Mouse (Mus musculus): ENCODE measurements at regions not wholly inside any gene's neighbourhood (a gene's known extent, or its start where the extent isn't known, plus 50 kb on each side); places are given as distances from the start of the nearest gene placed in this dataset.

GRCm38 (mm10) chr10:9173509-9173908 lies 287.6 kb upstream of the Sash1 start:
- DNase-seq (ENCODE audit: extremely low read depth, low read depth, low spot score), result no peak
- no peak overlapping the region for H3K4me3 ChIP-seq (ENCODE audit: insufficient read depth, low read depth, low read length)
- WGBS, result 88% methylated on average over 2 of the region's 2 CpGs

GRCm38 (mm10) chr10:9168725-9169124 lies 282.9 kb upstream of the Sash1 start:
- no peaks in the 10 kb centered on the region for H3K4me1 ChIP-seq (ENCODE audit: control insufficient read depth, insufficient read depth, low read length)
- no peak overlapping the region for H3K9ac ChIP-seq (ENCODE audit: low read depth, low read length)
- DNase-seq (ENCODE audit: extremely low read depth, low read depth, low spot score), result no peak
- no peak overlapping the region for H3K27ac ChIP-seq (replicated peaks; ENCODE audit: insufficient read depth, low read depth, low read length)
- no peak overlapping the region for H3K4me3 ChIP-seq (ENCODE audit: insufficient read depth, low read depth, low read length)
- H3K36me3 ChIP-seq (ENCODE audit: control insufficient read depth, insufficient read depth, low read length), result no peaks in the 10 kb centered on the region
- H3K27me3 ChIP-seq (ENCODE audit: control insufficient read depth, insufficient read depth, low read length), result no peaks in the 10 kb centered on the region
- WGBS, result 92% methylated on average over 7 of the region's 7 CpGs
- H3K79me2 ChIP-seq (ENCODE audit: control insufficient read depth, insufficient read depth, low read length), result no peaks in the 10 kb centered on the region
- TF ChIP-seq CTCF (IDR thresholded peaks at IDR 0.05; ENCODE audit: low read depth, low read length), result no peak
- no peak for TF ChIP-seq POLR2A (IDR thresholded peaks at IDR 0.05; ENCODE audit: extremely low read depth, insufficient read depth, low read length)

More at GRCm38 (mm10) chr10:9173509-9173908, 287.6 kb upstream of the Sash1 start:
- Histone ChIP-seq H3K27ac (replicated peaks; ENCODE audit: insufficient read depth, low read depth, low read length) (no peak overlapping the region), H3K9ac (ENCODE audit: low read depth, low read length) (no peak overlapping the region), H3K27me3 (ENCODE audit: control insufficient read depth, insufficient read depth, low read length) (no peaks in the 10 kb centered on the region), H3K36me3 (ENCODE audit: control insufficient read depth, insufficient read depth, low read length) (no peaks in the 10 kb centered on the region), H3K4me1 (ENCODE audit: control insufficient read depth, insufficient read depth, low read length) (no peaks in the 10 kb centered on the region), H3K79me2 (ENCODE audit: control insufficient read depth, insufficient read depth, low read length) (no peaks in the 10 kb centered on the region)
- TF ChIP-seq POLR2A (IDR thresholded peaks at IDR 0.05; ENCODE audit: extremely low read depth, insufficient read depth, low read length) (no peak), CTCF (IDR thresholded peaks at IDR 0.05; ENCODE audit: low read depth, low read length) (no peak)

GRCm38 (mm10) chr10:9166017-9166416 lies 280.1 kb upstream of the Sash1 start:
- 82% methylated on average over 12 of the region's 12 CpGs for WGBS
- no peaks in the 10 kb centered on the region for H3K27me3 ChIP-seq (ENCODE audit: control insufficient read depth, insufficient read depth, low read length)
- no peaks in the 10 kb centered on the region for H3K79me2 ChIP-seq (ENCODE audit: control insufficient read depth, insufficient read depth, low read length)
- no peak overlapping the region for H3K27ac ChIP-seq (replicated peaks; ENCODE audit: insufficient read depth, low read depth, low read length)
- DNase-seq (ENCODE audit: extremely low read depth, low read depth, low spot score), result no peak
- no peak overlapping the region for H3K4me3 ChIP-seq (ENCODE audit: insufficient read depth, low read depth, low read length)
- H3K36me3 ChIP-seq (ENCODE audit: control insufficient read depth, insufficient read depth, low read length), result no peaks in the 10 kb centered on the region
- no peaks in the 10 kb centered on the region for H3K4me1 ChIP-seq (ENCODE audit: control insufficient read depth, insufficient read depth, low read length)
- TF ChIP-seq CTCF (IDR thresholded peaks at IDR 0.05; ENCODE audit: low read depth, low read length) (no peak), POLR2A (IDR thresholded peaks at IDR 0.05; ENCODE audit: extremely low read depth, insufficient read depth, low read length) (no peak)
- H3K9ac ChIP-seq (ENCODE audit: low read depth, low read length), result no peak overlapping the region

- Histone ChIP-seq H3K4me1 (ENCODE audit: control insufficient read depth, insufficient read depth, low read length) (no peaks in the 10 kb centered on the region), H3K27me3 (ENCODE audit: control insufficient read depth, insufficient read depth, low read length) (no peaks in the 10 kb centered on the region), H3K36me3 (ENCODE audit: control insufficient read depth, insufficient read depth, low read length) (no peaks in the 10 kb centered on the region), H3K4me3 (ENCODE audit: insufficient read depth, low read depth, low read length) (no peak overlapping the region), H3K27ac (replicated peaks; ENCODE audit: insufficient read depth, low read depth, low read length) (no peak overlapping the region), H3K79me2 (ENCODE audit: control insufficient read depth, insufficient read depth, low read length) (no peaks in the 10 kb centered on the region), H3K9ac (ENCODE audit: low read depth, low read length) (no peak overlapping the region)
- DNase-seq (ENCODE audit: extremely low read depth, low read depth, low spot score), result no peak
- TF ChIP-seq POLR2A (IDR thresholded peaks at IDR 0.05; ENCODE audit: extremely low read depth, insufficient read depth, low read length) (no peak), CTCF (IDR thresholded peaks at IDR 0.05; ENCODE audit: low read depth, low read length) (no peak)
- 83% methylated on average over 12 of the region's 12 CpGs for whole genome bisulfite sequencing
Measured at GRCm38 (mm10) chr10:9165598-9165997, 279.7 kb upstream of the Sash1 start.

GRCm38 (mm10) chr10:9164333-9164732 lies 278.5 kb upstream of the Sash1 start:
- Histone ChIP-seq H3K36me3 (ENCODE audit: control insufficient read depth, insufficient read depth, low read length) (no peaks in the 10 kb centered on the region), H3K79me2 (ENCODE audit: control insufficient read depth, insufficient read depth, low read length) (no peaks in the 10 kb centered on the region), H3K4me1 (ENCODE audit: control insufficient read depth, insufficient read depth, low read length) (no peaks in the 10 kb centered on the region), H3K4me3 (ENCODE audit: insufficient read depth, low read depth, low read length) (no peak overlapping the region), H3K9ac (ENCODE audit: low read depth, low read length) (no peak overlapping the region), H3K27ac (replicated peaks; ENCODE audit: insufficient read depth, low read depth, low read length) (no peak overlapping the region), H3K27me3 (ENCODE audit: control insufficient read depth, insufficient read depth, low read length) (no peaks in the 10 kb centered on the region)
- no peak for DNase-seq (ENCODE audit: extremely low read depth, low read depth, low spot score)
- TF ChIP-seq POLR2A (IDR thresholded peaks at IDR 0.05; ENCODE audit: extremely low read depth, insufficient read depth, low read length) (no peak), CTCF (IDR thresholded peaks at IDR 0.05; ENCODE audit: low read depth, low read length) (no peak)
- WGBS, result 88% methylated on average over 7 of the region's 7 CpGs

GRCm38 (mm10) chr10:9161597-9161996 lies 275.7 kb upstream of the Sash1 start:
- 93% methylated on average over 7 of the region's 7 CpGs for WGBS
- Histone ChIP-seq H3K4me3 (ENCODE audit: insufficient read depth, low read depth, low read length) (no peak overlapping the region), H3K4me1 (ENCODE audit: control insufficient read depth, insufficient read depth, low read length) (no peaks in the 10 kb centered on the region), H3K79me2 (ENCODE audit: control insufficient read depth, insufficient read depth, low read length) (no peaks in the 10 kb centered on the region), H3K9ac (ENCODE audit: low read depth, low read length) (no peak overlapping the region), H3K27ac (replicated peaks; ENCODE audit: insufficient read depth, low read depth, low read length) (no peak overlapping the region), H3K27me3 (ENCODE audit: control insufficient read depth, insufficient read depth, low read length) (no peaks in the 10 kb centered on the region), H3K36me3 (ENCODE audit: control insufficient read depth, insufficient read depth, low read length) (no peaks in the 10 kb centered on the region)
- TF ChIP-seq CTCF (IDR thresholded peaks at IDR 0.05; ENCODE audit: low read depth, low read length), result no peak
- no peak for TF ChIP-seq POLR2A (IDR thresholded peaks at IDR 0.05; ENCODE audit: extremely low read depth, insufficient read depth, low read length)
- DNase-seq (ENCODE audit: extremely low read depth, low read depth, low spot score), result no peak
